Mouse (Mus musculus) adipocyte (in vitro differentiated cells): Measurements from ENCODE around the gene Endov.
A peak's percentile ranks its signal among the peaks of the same experiment; 100 is the strongest.

Experiments used
- DNase-seq: peaks from one replicate; pipeline ENCODE4 v3.0.0-alpha.2; 2016; ENCODE audit warnings: low spot score

Gene Endov

DNA sequence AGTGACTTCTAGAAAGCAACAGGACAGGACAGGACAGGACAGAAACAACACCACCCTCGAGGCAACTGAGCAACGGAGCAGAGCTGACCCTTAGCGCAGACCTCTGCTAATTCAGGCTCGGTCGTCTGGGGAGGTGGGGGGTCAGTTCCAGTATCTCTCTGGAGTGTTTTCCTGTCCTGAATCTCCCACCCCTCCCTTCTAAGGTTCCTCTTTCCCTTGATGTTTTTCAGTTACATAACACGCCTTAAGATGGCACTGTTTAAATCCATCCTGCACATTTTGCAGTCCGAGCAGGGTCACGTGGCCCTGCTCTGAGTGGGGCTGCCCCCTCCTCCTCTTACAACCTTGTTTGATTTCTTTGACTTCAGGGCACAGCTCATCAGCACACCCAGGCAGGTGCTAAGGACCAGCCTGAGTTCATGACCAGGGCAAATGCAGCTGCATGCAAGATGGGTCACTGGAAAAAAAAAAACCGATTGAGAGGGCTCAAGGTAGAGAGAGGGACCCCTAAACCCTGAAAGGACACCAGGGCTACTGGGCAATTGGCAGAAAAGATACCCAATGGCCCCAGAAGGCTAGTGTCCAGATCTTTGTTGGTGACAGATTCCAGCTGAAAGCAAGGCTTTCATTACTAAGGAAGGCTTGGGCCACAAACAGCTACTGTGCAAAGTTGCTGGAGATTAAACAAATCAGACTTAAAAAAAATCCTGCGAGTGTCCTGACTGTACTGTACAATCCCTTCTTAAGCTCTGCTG is 54.8 kb downstream of the Endov start:
- DNase-seq, result no peak

DNA sequence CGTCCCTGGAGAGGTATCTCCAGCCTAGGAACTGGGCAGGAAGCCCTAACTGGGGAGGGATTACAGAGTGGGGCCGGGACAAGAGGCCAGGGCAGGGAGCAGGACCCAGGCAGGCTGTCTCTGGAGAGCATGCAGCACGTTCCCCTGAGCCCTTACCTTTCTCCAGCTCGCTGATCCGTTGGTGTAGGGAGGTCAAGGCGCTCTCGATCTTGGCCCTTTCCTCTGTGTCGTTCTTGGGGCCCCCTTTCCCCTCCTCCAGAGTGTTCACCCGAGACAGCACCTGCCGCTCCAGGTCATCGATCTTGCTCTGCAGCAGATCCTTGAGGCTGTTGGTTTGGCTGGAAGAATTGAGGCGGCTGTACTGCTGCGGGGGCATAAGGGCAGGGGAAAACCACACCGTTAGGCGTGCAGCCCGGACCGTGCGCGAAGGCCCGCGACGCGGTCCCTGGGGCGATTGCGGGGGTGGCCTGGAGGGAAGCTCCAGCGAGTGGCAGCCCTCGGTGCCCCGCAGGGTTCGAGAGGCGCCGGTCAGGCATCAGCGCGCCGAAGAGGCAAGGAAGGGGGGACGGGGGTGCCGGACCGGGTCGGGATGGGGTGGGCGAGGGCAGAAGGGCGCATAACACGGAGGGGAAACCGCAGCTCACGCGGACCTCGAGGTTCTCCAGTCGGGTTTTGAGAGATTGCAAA is 55.5 kb downstream of the Endov start:
- DNase-seq, result peak; percentile 51

DNA sequence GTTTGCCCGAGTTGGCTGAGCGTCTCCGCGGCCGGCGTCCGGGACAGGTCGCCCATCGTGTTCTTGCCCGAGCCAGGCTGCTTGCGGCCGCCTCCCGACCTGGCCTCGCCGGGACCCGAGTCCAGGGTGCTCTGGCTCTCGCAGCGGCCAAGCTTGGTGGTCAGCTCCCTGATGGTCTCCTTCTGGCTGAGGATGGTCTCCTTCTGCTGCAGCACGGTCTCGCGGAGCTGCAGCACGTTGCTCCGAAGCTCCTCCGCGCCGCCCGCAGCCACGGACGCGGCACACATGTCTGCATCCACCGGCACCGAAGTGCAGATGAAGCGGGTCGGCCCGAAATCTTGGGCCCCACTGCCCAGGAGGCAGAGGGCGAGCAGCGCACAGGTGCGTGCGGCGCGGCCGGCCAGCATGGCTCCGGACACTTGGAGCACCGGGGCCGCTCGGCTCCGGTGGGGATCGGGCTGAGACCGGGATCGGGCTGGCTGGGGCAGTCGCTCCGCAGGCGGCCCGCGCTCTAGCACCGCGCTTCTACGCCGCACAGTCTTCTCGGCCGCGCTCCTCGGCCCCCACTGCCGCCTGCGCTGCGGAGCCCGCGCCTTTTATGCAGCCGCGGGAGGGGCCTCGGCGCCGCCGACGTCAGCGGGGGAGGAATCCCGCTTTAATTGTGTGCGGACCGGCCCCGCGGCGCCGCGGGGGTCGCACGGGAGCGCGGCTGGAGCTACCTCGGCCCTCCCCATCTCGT is 56.2 kb downstream of the Endov start, which contains the start of gene Nptx1:
TSS of gene Nptx1 (minus strand) at position 571 of the 739 bp plus-strand sequence.
- no peak for DNase-seq

DNA sequence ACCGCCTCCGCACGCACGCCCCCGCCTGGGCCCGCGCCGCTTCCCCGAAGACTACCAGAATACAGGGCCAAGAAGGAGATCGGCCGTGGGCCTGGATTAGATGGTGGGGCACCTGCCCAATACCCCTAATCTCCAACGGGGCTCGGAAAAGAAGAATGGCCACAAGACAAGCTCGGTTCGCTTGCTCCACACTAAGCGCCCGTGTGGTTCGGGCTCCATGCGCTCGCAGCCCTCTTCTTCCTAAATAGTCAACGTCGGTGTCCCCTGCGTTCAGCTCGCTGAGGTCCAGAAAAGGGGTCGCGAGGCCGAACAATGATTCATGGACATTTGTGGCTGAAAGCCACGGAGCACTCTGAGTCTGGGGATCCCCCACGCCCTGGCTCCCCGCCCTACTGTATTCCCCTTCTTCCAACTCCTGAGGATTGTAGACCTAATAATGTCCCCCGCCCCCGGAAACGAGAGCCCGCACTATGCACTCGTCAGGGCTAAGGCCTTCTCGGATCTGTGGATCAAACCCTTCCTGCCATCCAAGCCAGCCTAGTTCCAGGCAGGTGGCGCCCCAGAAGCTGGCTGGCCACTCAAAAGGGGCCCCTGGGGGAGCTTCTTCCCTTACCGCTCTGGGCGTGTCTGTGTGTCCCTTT is 56.9 kb downstream of the Endov start:
- no peak for DNase-seq

DNA sequence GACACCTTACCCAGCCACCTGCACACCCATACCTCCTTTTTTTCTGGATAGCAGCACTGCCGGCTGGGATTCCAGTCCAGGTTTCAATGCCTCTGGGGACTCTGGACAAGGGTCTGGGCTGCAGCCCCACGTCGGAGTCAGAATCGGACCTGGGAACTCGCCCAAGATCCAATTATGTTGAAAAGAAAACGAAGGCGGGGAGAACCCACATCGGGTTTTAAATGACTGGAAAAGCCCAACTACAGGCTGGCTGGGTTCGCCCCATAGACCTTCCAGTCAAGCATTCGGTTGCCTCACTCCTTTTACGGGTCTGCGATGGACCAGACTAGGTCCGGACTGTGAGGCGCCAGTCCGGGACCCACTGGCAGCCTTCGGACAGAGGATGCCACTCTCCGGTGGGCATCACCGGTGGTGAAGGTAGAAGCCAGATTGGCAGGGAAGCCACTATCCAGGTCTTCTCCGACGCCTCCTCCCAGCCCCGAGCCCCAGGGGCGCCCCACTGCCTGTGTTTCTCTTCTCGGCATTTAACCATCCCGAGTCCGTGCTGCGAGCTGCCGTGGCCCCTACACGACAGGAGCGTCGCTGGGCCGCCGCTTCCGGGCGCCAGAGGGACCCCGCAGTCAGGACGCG is 57.7 kb downstream of the Endov start:
- no peak for DNase-seq

DNA sequence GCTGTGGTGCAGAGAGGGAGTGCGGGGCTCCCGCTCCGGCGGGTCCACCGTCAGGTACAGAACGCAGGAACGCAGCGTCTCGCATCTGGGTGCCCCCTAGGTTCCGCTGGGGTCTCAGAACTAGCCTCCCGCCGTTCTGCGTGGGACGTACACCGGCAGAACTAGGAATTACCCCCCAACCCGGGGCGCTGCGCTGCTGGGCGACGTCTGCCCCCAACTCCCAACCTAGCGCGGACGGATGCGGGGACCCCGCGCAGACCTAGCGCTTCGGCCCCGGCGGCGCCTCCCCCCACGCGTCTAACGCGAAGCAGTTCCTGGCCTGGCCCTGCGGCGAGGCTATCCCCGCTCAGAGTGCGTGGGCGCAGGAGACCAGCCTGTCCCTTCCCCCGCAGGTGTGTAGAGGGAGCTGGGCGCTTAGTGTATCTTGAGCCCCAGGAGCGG is 58.2 kb downstream of the Endov start:
- DNase-seq, result no peak

DNA sequence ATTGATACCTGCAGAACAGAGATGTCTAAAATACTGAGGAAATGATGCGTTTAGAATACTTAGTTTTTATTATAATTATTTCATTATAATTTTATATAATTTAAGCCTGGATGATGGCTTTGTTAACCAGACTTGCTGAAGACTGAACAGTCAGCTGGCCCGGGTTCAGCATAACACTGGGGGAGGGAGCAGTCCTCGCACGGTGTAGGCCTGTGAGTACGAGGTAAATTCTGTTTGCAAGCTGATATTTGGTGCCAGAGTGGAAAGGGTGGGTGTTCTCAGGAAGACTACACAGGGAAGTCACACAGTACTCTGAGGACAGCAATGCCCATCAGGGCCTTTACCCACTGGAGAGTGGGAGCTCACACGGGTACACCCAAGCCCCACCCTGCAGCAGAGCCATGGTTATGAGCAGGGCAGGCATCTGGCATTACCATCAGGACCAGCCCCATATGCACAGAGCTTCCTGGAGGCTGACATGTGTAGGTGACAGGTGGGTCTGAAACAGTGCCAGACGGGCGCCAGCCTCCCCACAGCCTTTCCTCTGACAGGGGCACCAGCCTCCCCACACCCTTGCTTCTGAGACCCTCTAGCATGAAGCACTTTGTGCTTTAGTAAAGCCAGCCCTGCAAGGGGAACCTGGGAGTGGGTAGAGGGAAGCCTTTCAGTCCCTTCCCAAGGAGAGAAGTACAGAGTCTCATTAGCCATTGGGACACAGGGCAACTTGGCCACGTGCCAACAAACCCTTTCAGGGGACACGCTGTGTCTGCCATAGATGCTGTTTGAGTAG is 59.6 kb downstream of the Endov start:
- no peak for DNase-seq

DNA sequence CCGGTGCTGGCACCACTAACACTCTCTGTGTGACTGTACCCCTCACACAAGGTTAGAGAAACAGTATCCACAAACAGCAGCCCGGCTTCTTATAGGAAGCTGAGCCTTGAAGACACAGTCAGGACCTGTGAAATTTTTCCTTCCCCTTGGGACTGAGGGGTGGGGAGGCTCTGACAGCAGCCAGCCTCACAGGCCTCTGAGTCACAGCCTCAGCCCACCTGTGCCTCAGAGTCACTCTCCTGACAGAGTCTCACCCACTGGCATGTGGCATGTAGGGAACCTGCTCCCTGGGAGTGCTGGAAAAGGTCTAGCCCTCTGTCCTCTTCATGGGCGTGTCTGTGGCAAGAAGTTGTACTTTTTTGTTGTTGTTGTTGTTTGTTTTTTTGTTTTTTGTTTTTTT is 60.3 kb downstream of the Endov start:
- DNase-seq, result no peak

DNA sequence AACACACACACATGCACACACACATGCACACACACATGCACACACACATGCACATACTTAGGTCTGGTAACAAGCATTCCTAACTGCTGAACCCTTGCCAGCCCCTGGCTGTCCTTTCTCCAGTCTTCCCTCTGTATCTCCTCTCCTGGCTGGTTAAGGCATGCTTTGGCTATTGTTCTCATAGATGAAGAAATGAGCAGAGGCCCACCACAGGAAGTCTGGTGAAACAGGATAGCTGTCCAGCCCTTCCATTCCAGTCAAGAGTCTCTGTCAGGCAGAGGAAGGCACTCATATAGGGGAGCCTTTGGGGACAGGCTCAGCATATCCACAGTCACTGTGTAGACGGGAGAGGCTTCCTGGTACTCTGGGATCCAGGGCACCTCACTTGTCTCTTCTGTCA is 61.2 kb downstream of the Endov start:
- no peak for DNase-seq

DNA sequence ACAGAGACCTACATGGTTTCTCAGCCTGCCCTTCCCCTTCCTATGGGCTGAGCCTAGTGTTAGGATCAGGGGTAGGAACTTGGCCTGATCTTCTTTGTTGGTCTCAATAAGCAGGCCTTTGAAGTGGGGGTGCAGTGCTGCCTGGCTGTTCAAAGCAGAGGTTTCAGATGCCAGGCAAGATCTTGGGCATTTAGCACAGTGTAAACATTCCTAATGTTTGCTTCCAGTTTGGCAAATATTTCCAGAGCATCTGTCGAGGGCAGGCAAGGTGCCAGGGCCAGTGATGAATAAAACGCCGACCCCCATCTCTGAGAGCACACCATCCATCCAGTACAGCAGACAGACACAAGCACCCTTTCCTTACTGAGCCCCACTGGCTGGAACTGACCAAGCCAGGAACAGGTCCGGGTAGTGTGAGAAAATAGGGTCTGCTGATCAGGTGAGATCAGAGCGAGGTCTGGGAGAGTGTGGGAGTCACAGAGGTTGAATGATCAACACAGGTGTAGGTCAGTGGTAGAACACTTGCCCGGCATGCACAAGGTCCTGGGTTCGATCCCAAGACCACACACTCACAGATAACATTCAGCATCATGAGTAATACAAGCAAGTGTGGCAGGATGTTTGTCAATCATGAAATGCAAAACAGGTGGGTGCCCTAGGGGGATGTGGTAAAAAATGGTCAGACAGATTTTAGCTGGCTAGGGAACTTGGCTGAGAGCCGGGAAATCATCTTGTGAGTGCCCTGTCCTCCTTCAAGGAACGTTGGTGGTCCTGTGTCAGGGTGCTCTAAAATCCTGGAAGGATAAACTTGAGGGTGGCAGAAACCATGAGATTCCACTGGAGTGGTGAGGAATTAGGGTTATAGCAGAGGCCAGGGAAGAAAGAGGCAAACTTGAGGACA is 62.0 kb downstream of the Endov start:
- no peak for DNase-seq

DNA sequence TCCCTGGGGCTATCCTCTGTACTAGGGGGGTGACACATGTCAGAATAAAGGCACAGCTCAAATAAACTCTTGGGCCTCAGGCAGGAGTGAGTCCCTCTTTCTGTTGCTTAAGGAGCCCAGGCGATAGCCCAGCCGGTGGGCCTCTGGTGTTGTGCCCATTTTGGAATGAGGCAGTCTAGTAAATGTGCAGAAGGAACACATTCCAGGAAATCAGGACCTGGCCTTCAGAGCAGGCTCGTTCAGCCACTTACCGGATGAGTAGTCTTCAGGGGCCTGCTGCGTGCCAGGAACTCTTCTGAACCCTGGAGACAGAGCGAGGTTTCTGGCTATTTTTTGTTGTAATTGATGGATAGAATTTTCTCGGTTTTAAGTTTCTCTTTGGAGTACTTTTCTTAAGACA is 63.6 kb downstream of the Endov start:
- no peak for DNase-seq

DNA sequence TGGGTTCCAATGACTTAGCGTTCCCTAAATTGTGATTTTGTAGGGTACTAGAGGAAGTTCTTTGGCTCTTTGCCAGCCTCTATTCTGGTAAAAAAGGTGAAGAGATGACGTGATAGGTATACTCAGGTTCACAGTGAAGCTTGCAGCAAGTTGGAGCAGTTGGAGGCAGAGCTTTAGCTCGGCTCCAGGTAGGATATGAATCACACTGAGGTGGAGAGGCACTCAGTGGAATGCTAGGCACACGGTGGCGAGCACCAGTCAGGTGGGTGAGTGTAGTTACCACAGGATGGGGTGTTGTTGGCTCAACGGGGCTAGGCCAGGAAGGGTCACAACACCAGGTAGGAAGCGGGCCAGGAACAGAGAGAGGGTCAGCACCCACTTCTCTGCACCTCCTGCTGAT is 64.0 kb downstream of the Endov start:
- DNase-seq, result no peak

DNA sequence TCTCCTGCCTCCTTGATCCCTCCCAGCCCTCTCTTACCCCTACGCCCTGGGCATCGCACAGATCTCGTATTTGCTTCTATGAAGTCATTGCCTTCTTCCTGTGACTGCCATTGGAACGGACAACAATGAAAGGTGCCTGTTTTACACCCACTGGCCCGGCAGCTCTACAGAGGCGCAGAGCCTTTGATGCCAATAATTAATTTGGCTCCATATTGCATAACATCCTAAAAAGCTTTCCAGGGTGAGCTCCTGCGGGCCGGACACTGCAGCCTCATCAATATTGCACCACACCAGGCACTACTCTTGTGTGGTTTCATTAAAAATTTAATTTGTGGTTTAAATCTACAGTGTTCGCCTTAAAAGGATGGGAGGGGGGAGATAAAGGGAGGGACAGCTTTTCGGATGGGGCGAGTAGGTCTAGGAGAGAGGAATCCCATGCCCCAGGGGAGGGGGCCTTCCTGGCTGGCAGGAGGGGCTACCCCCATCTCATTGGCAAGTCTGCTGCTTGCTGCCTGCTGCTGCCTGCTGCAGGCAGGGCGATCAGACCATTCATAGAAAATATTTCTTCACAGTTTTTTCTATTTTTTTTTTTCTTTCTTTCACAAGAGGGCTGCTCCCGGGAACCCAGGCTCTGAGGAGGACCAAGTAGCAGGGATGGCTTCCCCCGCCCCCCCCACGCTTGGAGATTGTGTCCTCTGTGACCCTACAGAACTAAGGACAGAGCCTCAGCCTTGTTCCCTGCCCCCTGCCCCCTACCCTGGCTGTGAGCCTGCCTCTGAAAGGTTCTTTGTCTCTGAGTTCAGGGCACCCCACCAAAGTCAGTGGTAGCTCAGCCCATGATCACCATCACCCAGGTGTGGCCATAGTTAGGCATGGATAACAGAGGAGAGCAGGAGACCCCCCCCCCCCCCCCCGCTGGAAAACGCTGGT is 67.1 kb downstream of the Endov start:
- DNase-seq, result no peak

DNA sequence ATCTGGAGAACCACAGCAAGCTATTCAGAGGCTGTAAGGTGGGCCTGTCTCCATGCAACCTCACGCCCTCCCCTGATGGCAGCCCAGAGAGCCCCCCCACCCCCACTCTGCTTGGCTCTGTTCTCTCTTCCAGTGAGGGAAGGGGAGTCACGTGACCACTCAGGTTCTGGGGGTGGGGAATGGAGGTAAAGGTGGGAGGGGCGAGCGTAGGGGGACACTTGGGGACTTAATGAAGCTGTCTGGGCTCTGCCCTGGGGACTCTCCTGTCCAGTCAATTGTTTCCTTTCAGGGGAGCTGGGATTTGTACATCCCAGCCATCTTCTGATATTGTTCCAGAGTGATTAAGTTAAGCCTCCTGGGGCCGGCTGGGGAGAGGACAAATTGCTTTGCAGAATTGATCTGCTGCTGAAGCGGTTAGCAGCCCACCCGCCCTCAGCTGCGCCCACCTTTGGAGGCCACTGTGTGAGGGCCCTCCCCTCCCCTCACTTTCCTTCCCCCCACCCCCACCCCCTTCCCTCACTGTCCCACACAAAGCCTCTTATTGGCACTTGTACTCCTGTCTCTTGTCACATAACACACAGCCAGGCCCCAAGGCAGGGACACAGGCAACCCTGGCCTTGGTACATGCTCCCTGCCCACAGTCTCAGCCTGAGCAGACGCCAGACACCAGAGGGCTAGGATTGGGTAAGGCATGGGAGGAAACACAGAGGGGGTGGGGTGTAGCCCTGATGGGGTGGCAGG is 67.9 kb downstream of the Endov start:
- DNase-seq, result no peak
